Mouse (Mus musculus): Measurements from ENCODE around the gene Naaa. TPM values are rescaled to one million over a fixed set of nuclear protein-coding genes. Genes with fewer than 3 reads are reported as not detected.

The Naaa gene
- polyA plus RNA-seq, 1 experiment: 22.8 TPM

DNA sequence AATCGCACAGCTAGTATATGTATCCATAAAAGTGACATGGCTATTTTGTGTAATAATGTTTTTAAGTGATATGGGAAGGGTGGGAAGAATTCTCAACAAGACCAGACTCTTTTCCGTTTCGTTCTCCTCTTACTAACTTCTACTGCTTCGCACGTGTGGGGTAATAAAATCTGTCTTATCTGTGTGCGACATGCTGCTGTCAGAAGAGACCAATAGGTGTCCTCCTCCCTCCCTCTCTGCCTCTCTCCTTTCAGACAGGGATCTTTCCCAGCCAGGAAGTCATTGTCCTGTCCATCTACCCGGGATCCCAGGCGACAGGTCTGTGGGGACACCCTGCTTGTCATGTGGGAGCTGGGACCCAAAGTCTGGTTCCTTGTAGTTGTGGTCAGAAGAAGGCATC lies 67.8 kb downstream of the Naaa start:
- Histone ChIP-seq H3K4me1 (ENCODE audit: control insufficient read depth, insufficient read depth, insufficient read length, low read length) (no peaks in the 10 kb centered on the region), H3K27ac (replicated peaks; ENCODE audit: low read depth, low read length) (no peak overlapping the region), H3K4me3 (ENCODE audit: insufficient read depth, low read depth, low read length) (no peak overlapping the region)

Other genes starting within 250 kb of the Naaa start
- gene Cdkl2, start 234.3 kb downstream of the Naaa start, polyA plus RNA-seq (2012; ENCODE audit: insufficient read depth, insufficient read length, missing spikeins): 6.4 and 7.1 TPM in 2 replicates
- gene G3bp2, start 194.5 kb downstream of the Naaa start, polyA plus RNA-seq (2012; ENCODE audit: insufficient read depth, insufficient read length, missing spikeins): 59.2 and 82.6 TPM in 2 replicates
- gene Uso1, start 140.2 kb downstream of the Naaa start, polyA plus RNA-seq (2012; ENCODE audit: insufficient read depth, insufficient read length, missing spikeins): 36.8 and 41.5 TPM in 2 replicates
- not detected in 2 replicates for gene U90926, start 62.8 kb downstream of the Naaa start, polyA plus RNA-seq (2012; ENCODE audit: insufficient read depth, insufficient read length, missing spikeins)
- gene Ppef2, start 21.9 kb downstream of the Naaa start, polyA plus RNA-seq (2012; ENCODE audit: insufficient read depth, insufficient read length, missing spikeins): 0.99 TPM in 1 of 2 replicates, not detected in the other
- 4.2 and 5.8 TPM in 2 replicates for gene Sdad1, start 32.3 kb upstream of the Naaa start, polyA plus RNA-seq (2012; ENCODE audit: insufficient read depth, insufficient read length, missing spikeins)
- gene Cxcl9, start 49.9 kb upstream of the Naaa start, polyA plus RNA-seq (2012; ENCODE audit: insufficient read depth, insufficient read length, missing spikeins): 15.5 and 47.1 TPM in 2 replicates
- 163 and 220 TPM in 2 replicates for gene Art3, start 53.7 kb upstream of the Naaa start, polyA plus RNA-seq (2012; ENCODE audit: insufficient read depth, insufficient read length, missing spikeins)
- gene Cxcl10, start 70.7 kb upstream of the Naaa start, polyA plus RNA-seq (2012; ENCODE audit: insufficient read depth, insufficient read length, missing spikeins): 2.7 TPM in 1 of 2 replicates, not detected in the other
- 20.3 and 20.9 TPM in 2 replicates for gene Nup54, start 157.0 kb upstream of the Naaa start, polyA plus RNA-seq (2012; ENCODE audit: insufficient read depth, insufficient read length, missing spikeins)
- 50.9 and 52.2 TPM in 2 replicates for gene Scarb2, start 228.7 kb upstream of the Naaa start, polyA plus RNA-seq (2012; ENCODE audit: insufficient read depth, insufficient read length, missing spikeins)